Mouse (Mus musculus): ENCODE measurements around the gene Smarca1. TPM values are rescaled to one million over a fixed set of nuclear protein-coding genes. Genes with fewer than 3 reads are reported as not detected.

Gene Smarca1
- total and polyA plus RNA-seq, 2 experiments from 2014 or later: 23.8 to 29.2 TPM

- Histone ChIP-seq H3K4me2 (ENCODE audit: low read depth, low read length) (no peak overlapping the region), H3K36me3 (ENCODE audit: insufficient read depth, low read length) (no peaks in the 10 kb centered on the region), H3K9ac (replicated peaks; ENCODE audit: low read length) (no peak overlapping the region), H3K4me3 (ENCODE audit: low read length) (no peak overlapping the region), H3K27me3 (ENCODE audit: insufficient read depth, low read length) (no peaks in the 10 kb centered on the region), H3K27ac (no peak overlapping the region), H3K4me1 (ENCODE audit: insufficient read depth, low read length) (no peaks in the 10 kb centered on the region), H3K9me3 (ENCODE audit: low read length) (no peaks in the 10 kb centered on the region)
- DNase-seq (ENCODE audit: low spot score) (no peak), ATAC-seq (no peak)
- TF ChIP-seq CTCF (IDR thresholded peaks at IDR 0.05; ENCODE audit: low read depth): no peak
- 68% methylated on average over 1 of the region's 1 CpGs for WGBS
These were observed 24.1 kb upstream of the Smarca1 start for GRCm38 (mm10) chrX:47916831-47917230.

DNA sequence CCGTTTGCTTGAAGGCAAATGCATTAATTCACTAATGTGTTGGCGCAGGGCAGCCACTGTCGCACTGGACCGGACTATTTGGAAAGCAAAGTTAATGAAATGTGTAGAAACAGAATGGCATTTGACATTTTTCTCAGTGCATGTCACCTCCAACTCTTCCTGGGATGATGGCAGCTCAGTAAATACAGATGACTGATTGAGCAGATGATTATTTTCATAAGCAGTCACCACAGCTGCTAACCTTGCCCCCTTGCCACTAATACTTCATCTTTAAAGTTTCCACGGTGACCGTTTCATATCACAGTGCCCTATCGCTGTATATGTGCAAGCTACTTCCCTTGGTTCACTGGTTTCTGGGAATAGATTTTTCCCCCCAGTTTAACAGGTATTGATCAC lies 20.8 kb upstream of the Smarca1 start:
- WGBS: 68% methylated on average over 7 of the region's 7 CpGs
- Histone ChIP-seq H3K27ac (no peak overlapping the region), H3K4me3 (ENCODE audit: low read length) (no peak overlapping the region; the same call in 1 of the 2 replicates), H3K4me2 (ENCODE audit: low read depth, low read length) (peak overlapping the region; percentile 60), H3K9me3 (ENCODE audit: low read length) (no peaks in the 10 kb centered on the region), H3K36me3 (ENCODE audit: insufficient read depth, low read length) (no peaks in the 10 kb centered on the region), H3K4me1 (ENCODE audit: insufficient read depth, low read length) (no peaks in the 10 kb centered on the region), H3K27me3 (ENCODE audit: insufficient read depth, low read length) (no peaks in the 10 kb centered on the region), H3K9ac (replicated peaks; ENCODE audit: low read length) (no peak overlapping the region)
- DNase-seq (ENCODE audit: low spot score): no peak
- no peak for TF ChIP-seq CTCF (IDR thresholded peaks at IDR 0.05; ENCODE audit: low read depth)
- no peak for ATAC-seq

DNA sequence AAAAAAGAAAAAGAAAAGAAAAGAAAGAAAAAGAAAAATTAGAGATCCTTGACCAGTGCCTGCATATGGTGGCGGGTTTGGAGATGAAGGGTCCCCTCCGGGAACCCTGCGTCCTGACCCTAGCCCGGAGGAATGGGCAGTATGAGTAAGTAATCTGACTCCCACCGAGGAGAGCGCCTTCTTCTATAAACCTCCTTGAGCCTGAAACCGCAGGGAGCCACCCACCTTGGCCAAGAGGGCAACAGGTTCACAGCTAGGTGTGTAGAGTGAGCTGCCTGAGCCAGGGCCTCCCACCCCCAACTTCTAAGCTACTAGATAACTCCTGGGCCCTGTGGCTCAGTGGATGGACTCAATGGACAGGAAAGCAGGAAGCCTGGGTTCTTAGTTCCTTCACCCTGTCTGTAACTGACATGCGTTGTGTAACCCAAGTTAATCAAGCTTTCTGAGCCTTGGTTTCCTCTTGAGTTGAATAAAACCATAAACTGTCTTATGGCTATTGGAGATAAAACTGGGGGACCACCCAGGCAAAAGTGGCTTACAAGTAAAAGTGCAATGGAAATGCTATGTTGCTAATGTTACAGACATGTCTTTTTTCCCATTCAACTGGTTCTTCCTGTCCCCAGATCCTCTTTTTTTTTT lies 20.2 kb upstream of the Smarca1 start:
- peak overlapping the region; percentile 52 for H3K4me3 ChIP-seq (ENCODE audit: low read length)
- peak overlapping the region; percentile 60 for H3K4me2 ChIP-seq (ENCODE audit: low read depth, low read length)
- no peak for TF ChIP-seq CTCF (IDR thresholded peaks at IDR 0.05; ENCODE audit: low read depth)
- no peaks in the 10 kb centered on the region for H3K27me3 ChIP-seq (ENCODE audit: insufficient read depth, low read length)
- no peaks in the 10 kb centered on the region for H3K9me3 ChIP-seq (ENCODE audit: low read length)
- peak overlapping the region; percentile 70 for H3K9ac ChIP-seq (replicated peaks; ENCODE audit: low read length)
- H3K36me3 ChIP-seq (ENCODE audit: insufficient read depth, low read length): no peaks in the 10 kb centered on the region
- 34% methylated on average over 8 of the region's 8 CpGs for WGBS
- ATAC-seq: 0 out of 2 replicates have a peak, but pooled peaks have one; percentile 21
- H3K4me1 ChIP-seq (ENCODE audit: insufficient read depth, low read length): no peaks in the 10 kb centered on the region
- DNase-seq (ENCODE audit: low spot score): no peak
- no peak overlapping the region for H3K27ac ChIP-seq

GRCm38 (mm10) chrX:47912306-47912792 lies 19.6 kb upstream of the Smarca1 start, which contains the start of gene Ocrl:
Gene Ocrl, plus strand, starts transcription at chrX:47912387.
- 26% methylated on average over 35 of the region's 35 CpGs for WGBS
- H3K9ac ChIP-seq (replicated peaks; ENCODE audit: low read length): peak within 1 kb of the TSS; percentile 70
- DNase-seq (ENCODE audit: low spot score): peak; percentile 74
- peak within 1 kb of the TSS; percentile 60 for H3K4me2 ChIP-seq (ENCODE audit: low read depth, low read length)
- no peaks in the 10 kb centered on the region for H3K36me3 ChIP-seq (ENCODE audit: insufficient read depth, low read length)
- H3K4me1 ChIP-seq (ENCODE audit: insufficient read depth, low read length): no peaks in the 10 kb centered on the region
- ATAC-seq: peak; percentile 95
- peak within 1 kb of the TSS; percentile 75 for H3K27ac ChIP-seq
- H3K27me3 ChIP-seq (ENCODE audit: insufficient read depth, low read length): no peaks in the 10 kb centered on the region
- peak; percentile 72 for TF ChIP-seq CTCF (IDR thresholded peaks at IDR 0.05; ENCODE audit: low read depth)
- H3K4me3 ChIP-seq (ENCODE audit: low read length): peak within 1 kb of the TSS; percentile 52
- H3K9me3 ChIP-seq (ENCODE audit: low read length): no peaks in the 10 kb centered on the region

GRCm38 (mm10) chrX:47891907-47892430 lies 805 bp downstream of the Smarca1 start:
- DNase-seq (ENCODE audit: low spot score): peak; percentile 49
- peak; percentile 82 for ATAC-seq
- WGBS: 27% methylated on average over 26 of the region's 36 CpGs
- Histone ChIP-seq H3K9ac (replicated peaks; ENCODE audit: low read length) (peak overlapping the region; percentile 66), H3K27me3 (ENCODE audit: insufficient read depth, low read length) (no peaks in the 10 kb centered on the region), H3K4me3 (ENCODE audit: low read length) (peak overlapping the region; percentile 61), H3K27ac (peak overlapping the region; percentile 85), H3K4me2 (ENCODE audit: low read depth, low read length) (peak overlapping the region; percentile 56), H3K4me1 (ENCODE audit: insufficient read depth, low read length) (no peaks in the 10 kb centered on the region), H3K36me3 (ENCODE audit: insufficient read depth, low read length) (no peaks in the 10 kb centered on the region), H3K9me3 (ENCODE audit: low read length) (no peaks in the 10 kb centered on the region)
- no peak for TF ChIP-seq CTCF (IDR thresholded peaks at IDR 0.05; ENCODE audit: low read depth)

DNA sequence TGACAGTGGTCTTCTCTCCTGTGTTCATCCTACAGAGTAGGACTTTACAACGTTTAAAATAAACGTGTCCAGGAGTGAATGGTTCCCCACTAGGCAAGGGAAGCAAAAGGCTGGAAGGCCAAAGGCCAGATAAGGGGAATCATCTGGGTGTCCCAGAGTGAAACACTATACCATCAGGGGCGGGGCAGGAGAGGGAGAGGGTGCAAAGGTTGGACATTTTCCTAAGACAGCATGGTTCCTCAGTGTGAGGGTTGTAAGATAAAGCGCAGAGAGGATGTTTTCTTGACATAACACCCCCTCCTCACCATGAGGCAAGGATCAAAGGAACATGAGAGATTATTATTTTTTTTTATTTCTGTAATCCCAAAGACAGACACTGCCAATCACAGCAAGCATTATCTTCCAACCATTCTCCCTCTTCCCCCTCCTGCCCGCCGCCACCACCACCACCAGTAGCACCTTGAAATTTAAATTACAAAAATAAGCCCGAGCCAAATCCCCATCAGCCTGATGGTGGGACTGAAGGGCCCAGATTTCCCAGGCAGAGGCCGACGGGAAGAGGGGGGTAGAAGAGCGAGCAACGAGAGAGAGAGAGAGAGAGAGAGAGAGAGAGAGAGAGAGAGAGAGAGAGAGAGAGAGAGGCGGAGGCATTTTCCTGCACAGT lies 1.4 kb downstream of the Smarca1 start:
- ATAC-seq: peak; percentile 44; the same call in 1 of the 2 replicates
- peak overlapping the region; percentile 61 for H3K4me3 ChIP-seq (ENCODE audit: low read length)
- peak; percentile 46 for DNase-seq (ENCODE audit: low spot score)
- 23% methylated on average over 12 of the region's 12 CpGs for WGBS
- TF ChIP-seq CTCF (IDR thresholded peaks at IDR 0.05; ENCODE audit: low read depth): no peak
- H3K4me2 ChIP-seq (ENCODE audit: low read depth, low read length): peak overlapping the region; percentile 56
- peak overlapping the region; percentile 85; the same call in 1 of the 2 replicates for H3K27ac ChIP-seq
- H3K4me1 ChIP-seq (ENCODE audit: insufficient read depth, low read length): no peaks in the 10 kb centered on the region
- peak overlapping the region; percentile 66 for H3K9ac ChIP-seq (replicated peaks; ENCODE audit: low read length)
- H3K36me3 ChIP-seq (ENCODE audit: insufficient read depth, low read length): no peaks in the 10 kb centered on the region
- no peaks in the 10 kb centered on the region for H3K9me3 ChIP-seq (ENCODE audit: low read length)
- no peaks in the 10 kb centered on the region for H3K27me3 ChIP-seq (ENCODE audit: insufficient read depth, low read length)
